Mouse (Mus musculus): ENCODE results near the gene Col18a1.

GRCm38 (mm10) chr10:77201919-77202318 lies 35.6 kb upstream of the Col18a1 start:
- no peak for TF ChIP-seq CTCF (IDR thresholded peaks at IDR 0.05; ENCODE audit: low read depth)
- TF ChIP-seq EP300 (IDR thresholded peaks at IDR 0.05; ENCODE audit: low read depth), result no peak

Measured in liver, postnatal 0 days (tissue).